Mouse (Mus musculus) hindbrain, embryonic 14.5 days (tissue): ENCODE results near the gene Paqr5. TPM values are rescaled to one million over a fixed set of nuclear protein-coding genes. Genes with fewer than 3 reads are reported as not detected.

Experiments
- ATAC-seq: fragments of 200-750 bp; cut with Nextera tagmentation; 2 replicates; pipeline ENCODE4 v1.8.0; 2017; ENCODE audit warnings: moderate number of reproducible peaks, mild to moderate bottlenecking, moderate TSS enrichment, moderate library complexity; ENCODE audit not compliant: low FRiP score
- DNase-seq: peaks from one replicate; pipeline ENCODE4 v3.0.0-alpha.2; 2015; ENCODE audit warnings: low spot score
- H3K27ac ChIP-seq: fragments of 300-500 bp; sonication (generic); 2 replicates; pipeline ENCODE4 v1.5.1; 2014; ENCODE audit warnings: mild to moderate bottlenecking, moderate library complexity
- H3K27me3 ChIP-seq: fragments of 300-500 bp; sonication (generic); 2 replicates; pipeline ENCODE4 v1.6.1; 2014; ENCODE audit warnings: mild to moderate bottlenecking, low read length, mixed read lengths; ENCODE audit not compliant: control insufficient read depth, insufficient read depth
- H3K36me3 ChIP-seq: fragments of 300-500 bp; sonication (generic); replicated peaks from 2 replicates; pipeline ENCODE4 v1.6.1; 2014; ENCODE audit not compliant: control insufficient read depth, insufficient read depth
- H3K4me1 ChIP-seq: fragments of 300-500 bp; sonication (generic); replicated peaks from 2 replicates; pipeline ENCODE4 v1.6.1; 2014; ENCODE audit warnings: antibody characterized with exemption, low read length, mixed read lengths; ENCODE audit not compliant: control insufficient read depth, insufficient read depth
- H3K4me2 ChIP-seq: fragments of 300-500 bp; sonication (generic); replicated peaks from 2 replicates; pipeline ENCODE4 v1.6.1; 2014; ENCODE audit warnings: mild to moderate bottlenecking, moderate library complexity
- H3K4me3 ChIP-seq: fragments of 300-500 bp; sonication (generic); replicated peaks from 2 replicates; pipeline ENCODE4 v1.5.1; 2014; ENCODE audit warnings: mild to moderate bottlenecking, low read length
- H3K9ac ChIP-seq: fragments of 300-500 bp; sonication (generic); 2 replicates; pipeline ENCODE4 v1.6.1; 2014
- H3K9me3 ChIP-seq: fragments of 300-500 bp; sonication (generic); 2 replicates; pipeline ENCODE4 v1.6.1; 2016; ENCODE audit warnings: low read length; ENCODE audit not compliant: control insufficient read depth
- WGBS: fragments of 180-500 bp; shearing (Covaris S2); extraction: QIAGEN DNeasy Blood & Tissue Kit; methylation state at CpG from one replicate; pipeline ENCODE4 v1.1.7; 2014; 5-methylcytosine and 5-hydroxymethylcytosine counted together
- polyA plus RNA-seq: library from polyadenylated mRNA; unstranded; fragments of >200 nt; fragmentation: Nextera tagmentation; extraction: Ambion mirVana; gene quantifications from 2 replicates; pipeline ENCODE4 v1.2.1, GENCODE M21; 2014

The Paqr5 gene
- polyA plus RNA-seq, 1 experiment from 2014 or later, result 0.36 TPM

GRCm38 (mm10) chr9:61909633-61910032 lies 117.0 kb downstream of the Paqr5 start:
- Histone ChIP-seq H3K9ac (no peak overlapping the region), H3K4me2 (no peak overlapping the region), H3K4me3 (no peak overlapping the region), H3K27me3 (no peaks in the 10 kb centered on the region), H3K4me1 (peaks cover 12% of the 10 kb centered on the region), H3K27ac (no peak overlapping the region), H3K36me3 (peaks cover 28% of the 10 kb centered on the region), H3K9me3 (no peaks in the 10 kb centered on the region)
- DNase-seq (no peak), ATAC-seq (no peak)
- WGBS, result 100% methylated on average over 1 of the region's 1 CpGs

- H3K36me3 ChIP-seq, result peaks cover 28% of the 10 kb centered on the region
- no peak overlapping the region for H3K27ac ChIP-seq
- H3K4me3 ChIP-seq, result no peak overlapping the region
- H3K4me2 ChIP-seq, result no peak overlapping the region
- no peak for ATAC-seq
- H3K4me1 ChIP-seq, result peaks cover 12% of the 10 kb centered on the region
- DNase-seq, result no peak
- no peaks in the 10 kb centered on the region for H3K9me3 ChIP-seq
- 90% methylated on average over 11 of the region's 11 CpGs for WGBS
- H3K27me3 ChIP-seq, result no peaks in the 10 kb centered on the region
- no peak overlapping the region for H3K9ac ChIP-seq
Measured at GRCm38 (mm10) chr9:61908832-61909407, 117.7 kb downstream of the Paqr5 start.

- 88% methylated on average over 3 of the region's 3 CpGs for WGBS
Measured at GRCm38 (mm10) chr9:61908341-61908740, 118.3 kb downstream of the Paqr5 start.

GRCm38 (mm10) chr9:61907621-61908295 lies 118.9 kb downstream of the Paqr5 start:
- Histone ChIP-seq H3K4me2 (no peak overlapping the region), H3K36me3 (peaks cover 22% of the 10 kb centered on the region), H3K27me3 (no peaks in the 10 kb centered on the region), H3K27ac (no peak overlapping the region), H3K4me3 (no peak overlapping the region), H3K9me3 (no peaks in the 10 kb centered on the region), H3K4me1 (peaks cover 3% of the 10 kb centered on the region), H3K9ac (no peak overlapping the region)
- no peak for DNase-seq
- 93% methylated on average over 4 of the region's 4 CpGs for WGBS
- no peak for ATAC-seq

More at GRCm38 (mm10) chr9:61908341-61908740, 118.3 kb downstream of the Paqr5 start:
- DNase-seq, result no peak
- Histone ChIP-seq H3K27ac (no peak overlapping the region), H3K27me3 (no peaks in the 10 kb centered on the region), H3K4me1 (peaks cover 7% of the 10 kb centered on the region), H3K9ac (no peak overlapping the region), H3K9me3 (no peaks in the 10 kb centered on the region), H3K4me3 (no peak overlapping the region), H3K4me2 (no peak overlapping the region), H3K36me3 (peaks cover 28% of the 10 kb centered on the region)
- ATAC-seq, result no peak

- Histone ChIP-seq H3K4me3 (no peak overlapping the region), H3K27me3 (0 out of 2 replicates have a peak, but pooled peaks cover 2% of the 10 kb centered on the region), H3K36me3 (peaks cover 13% of the 10 kb centered on the region), H3K9me3 (no peaks in the 10 kb centered on the region), H3K9ac (no peak overlapping the region), H3K27ac (no peak overlapping the region), H3K4me2 (no peak overlapping the region), H3K4me1 (peaks cover 11% of the 10 kb centered on the region)
- ATAC-seq (no peak), DNase-seq (no peak)
- 68% methylated on average over 10 of the region's 10 CpGs for WGBS
Measured at GRCm38 (mm10) chr9:61906912-61907311, 119.7 kb downstream of the Paqr5 start.

- no peak for ATAC-seq
- Histone ChIP-seq H3K4me2 (no peak overlapping the region), H3K4me1 (peaks cover 13% of the 10 kb centered on the region), H3K36me3 (peaks cover under 1% of the 10 kb centered on the region; the same call in 1 of the 2 replicates), H3K27me3 (0 out of 2 replicates have a peak, but pooled peaks cover 8% of the 10 kb centered on the region), H3K27ac (no peak overlapping the region), H3K4me3 (no peak overlapping the region), H3K9ac (no peak overlapping the region), H3K9me3 (no peaks in the 10 kb centered on the region)
- DNase-seq, result no peak
- 80% methylated on average over 5 of the region's 5 CpGs for WGBS
Measured at GRCm38 (mm10) chr9:61905576-61905975, 121.1 kb downstream of the Paqr5 start.

- ATAC-seq (no peak), DNase-seq (no peak)
- H3K4me2 ChIP-seq, result no peak overlapping the region
- 70% methylated on average over 7 of the region's 7 CpGs for WGBS
- 0 out of 2 replicates have a peak, but pooled peaks cover 13% of the 10 kb centered on the region for H3K27me3 ChIP-seq
- no peaks in the 10 kb centered on the region for H3K36me3 ChIP-seq
- no peaks in the 10 kb centered on the region for H3K9me3 ChIP-seq
- no peak overlapping the region for H3K4me3 ChIP-seq
- H3K9ac ChIP-seq, result no peak overlapping the region
- no peak overlapping the region for H3K27ac ChIP-seq
- peaks cover 13% of the 10 kb centered on the region for H3K4me1 ChIP-seq
Measured at GRCm38 (mm10) chr9:61904201-61904600, 122.5 kb downstream of the Paqr5 start.

Other genes with a start within 250 kb of the Paqr5 start
- gene Rplp1, start 112.3 kb downstream of the Paqr5 start, polyA plus RNA-seq, result 1,005 and 1,169 TPM in 2 replicates
- gene Kif23, start 80.1 kb downstream of the Paqr5 start, polyA plus RNA-seq, result 14.3 and 17.0 TPM in 2 replicates
- gene Glce, start 95.8 kb upstream of the Paqr5 start, polyA plus RNA-seq, result 23.5 and 27.5 TPM in 2 replicates